Mouse (Mus musculus) heart, embryonic 10.5 days (tissue): ENCODE data around the gene Clasp1. TPM values are rescaled to one million over a fixed set of nuclear protein-coding genes. Genes with fewer than 3 reads are reported as not detected.

Experiments used
- DNase-seq: peaks from one replicate; pipeline ENCODE4 v3.0.0-alpha.2; 2017; ENCODE audit warnings: low spot score
- H3K27ac ChIP-seq: fragments of 300-500 bp; sonication (generic); 2 replicates; pipeline ENCODE4 v1.5.1; 2016; ENCODE audit warnings: mild to moderate bottlenecking
- H3K27me3 ChIP-seq: fragments of 300-500 bp; sonication (generic); 2 replicates; pipeline ENCODE4 v1.6.1; 2016; ENCODE audit warnings: mild to moderate bottlenecking; ENCODE audit not compliant: poor library complexity, insufficient read depth, severe bottlenecking
- H3K36me3 ChIP-seq: fragments of 300-500 bp; sonication (generic); 2 replicates; pipeline ENCODE4 v1.6.1; 2016; ENCODE audit warnings: mild to moderate bottlenecking, moderate library complexity
- H3K4me1 ChIP-seq: fragments of 300-500 bp; sonication (generic); 2 replicates; pipeline ENCODE4 v1.6.1; 2016; ENCODE audit warnings: mild to moderate bottlenecking
- H3K4me3 ChIP-seq: fragments of 300-500 bp; sonication (generic); 2 replicates; pipeline ENCODE4 v1.5.1; 2016; ENCODE audit warnings: mild to moderate bottlenecking, moderate library complexity
- H3K9me3 ChIP-seq: fragments of 300-500 bp; sonication (generic); 2 replicates; pipeline ENCODE4 v1.6.1; 2016; ENCODE audit warnings: mild to moderate bottlenecking, moderate library complexity
- WGBS: fragments of 180-500 bp; shearing (Covaris S2); methylation state at CpG from one replicate; pipeline ENCODE4 v1.1.7; 2016; 5-methylcytosine and 5-hydroxymethylcytosine counted together
- polyA plus RNA-seq: library from polyadenylated mRNA; unstranded; fragments of >200 nt; fragmentation: Nextera tagmentation; extraction: Ambion mirVana; gene quantifications from 2 replicates; pipeline ENCODE4 v1.2.1, GENCODE M21; 2016

Gene Clasp1
- polyA plus RNA-seq, 1 experiment from 2014 or later: 72.3 TPM

- 58% methylated on average over 3 of the region's 3 CpGs for WGBS
These were observed 56.1 kb downstream of the Clasp1 start for GRCm38 (mm10) chr1:118444988-118445387.

GRCm38 (mm10) chr1:118445441-118445840 lies 56.6 kb downstream of the Clasp1 start:
- H3K27me3 ChIP-seq: no peaks in the 10 kb centered on the region
- H3K4me3 ChIP-seq: no peak overlapping the region
- 0 out of 2 replicates have a peak overlapping the region, but pooled peaks have one; percentile 22 for H3K27ac ChIP-seq
- DNase-seq: no peak
- no peaks in the 10 kb centered on the region for H3K36me3 ChIP-seq
- H3K9me3 ChIP-seq: no peaks in the 10 kb centered on the region
- WGBS: 72% methylated on average over 6 of the region's 6 CpGs
- peaks cover 43% of the 10 kb centered on the region for H3K4me1 ChIP-seq

More at GRCm38 (mm10) chr1:118444988-118445387, 56.1 kb downstream of the Clasp1 start:
- H3K4me3 ChIP-seq: no peak overlapping the region
- H3K9me3 ChIP-seq: no peaks in the 10 kb centered on the region
- 0 out of 2 replicates have a peak overlapping the region, but pooled peaks have one; percentile 22 for H3K27ac ChIP-seq
- no peak for DNase-seq
- no peaks in the 10 kb centered on the region for H3K36me3 ChIP-seq
- no peaks in the 10 kb centered on the region for H3K27me3 ChIP-seq
- H3K4me1 ChIP-seq: peaks cover 43% of the 10 kb centered on the region

- 87% methylated on average over 3 of the region's 3 CpGs for WGBS
- Histone ChIP-seq H3K4me1 (peaks cover 43% of the 10 kb centered on the region), H3K9me3 (no peaks in the 10 kb centered on the region), H3K4me3 (no peak overlapping the region), H3K27me3 (no peaks in the 10 kb centered on the region), H3K36me3 (no peaks in the 10 kb centered on the region), H3K27ac (0 out of 2 replicates have a peak overlapping the region, but pooled peaks have one; percentile 22)
- DNase-seq: no peak
These were observed 57.1 kb downstream of the Clasp1 start for GRCm38 (mm10) chr1:118446006-118446405.

GRCm38 (mm10) chr1:118447131-118447530 lies 58.3 kb downstream of the Clasp1 start:
- H3K4me3 ChIP-seq: no peak overlapping the region
- peaks cover 43% of the 10 kb centered on the region for H3K4me1 ChIP-seq
- H3K9me3 ChIP-seq: no peaks in the 10 kb centered on the region
- H3K36me3 ChIP-seq: no peaks in the 10 kb centered on the region
- 93% methylated on average over 2 of the region's 2 CpGs for WGBS
- no peak for DNase-seq
- no peak overlapping the region for H3K27ac ChIP-seq
- no peaks in the 10 kb centered on the region for H3K27me3 ChIP-seq

GRCm38 (mm10) chr1:118448214-118448613 lies 59.4 kb downstream of the Clasp1 start:
- WGBS: 85% methylated on average over 1 of the region's 1 CpGs
- no peak for DNase-seq
- H3K4me1 ChIP-seq: peaks cover 41% of the 10 kb centered on the region

GRCm38 (mm10) chr1:118450891-118451450 lies 62.1 kb downstream of the Clasp1 start:
- Histone ChIP-seq H3K4me1 (peaks cover 21% of the 10 kb centered on the region), H3K36me3 (no peaks in the 10 kb centered on the region), H3K4me3 (no peak overlapping the region), H3K27ac (no peak overlapping the region), H3K9me3 (no peaks in the 10 kb centered on the region), H3K27me3 (no peaks in the 10 kb centered on the region)
- no peak for DNase-seq
- WGBS: 84% methylated on average over 3 of the region's 3 CpGs

More at GRCm38 (mm10) chr1:118448214-118448613, 59.4 kb downstream of the Clasp1 start:
- Histone ChIP-seq H3K4me3 (no peak overlapping the region), H3K27me3 (no peaks in the 10 kb centered on the region), H3K36me3 (no peaks in the 10 kb centered on the region), H3K9me3 (no peaks in the 10 kb centered on the region), H3K27ac (no peak overlapping the region)

- no peak for DNase-seq
- 87% methylated on average over 4 of the region's 4 CpGs for WGBS
These were observed 64.7 kb downstream of the Clasp1 start for GRCm38 (mm10) chr1:118453577-118453976.

GRCm38 (mm10) chr1:118454817-118455216 lies 66.0 kb downstream of the Clasp1 start:
- 87% methylated on average over 4 of the region's 4 CpGs for WGBS
- Histone ChIP-seq H3K9me3 (no peaks in the 10 kb centered on the region), H3K4me1 (peaks cover 32% of the 10 kb centered on the region), H3K27me3 (no peaks in the 10 kb centered on the region), H3K36me3 (no peaks in the 10 kb centered on the region), H3K4me3 (no peak overlapping the region), H3K27ac (no peak overlapping the region)
- no peak for DNase-seq

More at GRCm38 (mm10) chr1:118453577-118453976, 64.7 kb downstream of the Clasp1 start:
- Histone ChIP-seq H3K4me1 (peaks cover 32% of the 10 kb centered on the region), H3K27me3 (no peaks in the 10 kb centered on the region), H3K27ac (no peak overlapping the region), H3K36me3 (no peaks in the 10 kb centered on the region), H3K9me3 (no peaks in the 10 kb centered on the region), H3K4me3 (no peak overlapping the region)

- WGBS: 26% methylated on average over 11 of the region's 11 CpGs
- H3K36me3 ChIP-seq: peaks cover 15% of the 10 kb centered on the region
- H3K9me3 ChIP-seq: no peaks in the 10 kb centered on the region
- peak overlapping the region; percentile 64 for H3K27ac ChIP-seq
- H3K4me3 ChIP-seq: peak overlapping the region; percentile 38
- DNase-seq: no peak
- no peaks in the 10 kb centered on the region for H3K27me3 ChIP-seq
- peaks cover 35% of the 10 kb centered on the region for H3K4me1 ChIP-seq
These were observed 68.5 kb downstream of the Clasp1 start for GRCm38 (mm10) chr1:118457256-118457882.

- Histone ChIP-seq H3K36me3 (peaks cover 20% of the 10 kb centered on the region), H3K4me1 (peaks cover 35% of the 10 kb centered on the region), H3K4me3 (peak overlapping the region; percentile 38), H3K9me3 (no peaks in the 10 kb centered on the region), H3K27me3 (no peaks in the 10 kb centered on the region), H3K27ac (peak overlapping the region; percentile 64; the same call in 1 of the 2 replicates)
- 50% methylated on average over 1 of the region's 1 CpGs for WGBS
- no peak for DNase-seq
These were observed 69.0 kb downstream of the Clasp1 start for GRCm38 (mm10) chr1:118457883-118458259.

- Histone ChIP-seq H3K9me3 (no peaks in the 10 kb centered on the region), H3K4me1 (peaks cover 35% of the 10 kb centered on the region), H3K27ac (no peak overlapping the region), H3K36me3 (peaks cover 23% of the 10 kb centered on the region), H3K27me3 (no peaks in the 10 kb centered on the region), H3K4me3 (0 out of 2 replicates have a peak overlapping the region, but pooled peaks have one; percentile 38)
- DNase-seq: no peak
- 55% methylated on average over 3 of the region's 3 CpGs for WGBS
These were observed 69.4 kb downstream of the Clasp1 start for GRCm38 (mm10) chr1:118458279-118458678.

GRCm38 (mm10) chr1:118458963-118459920 lies 70.4 kb downstream of the Clasp1 start:
- peaks cover 35% of the 10 kb centered on the region for H3K4me1 ChIP-seq
- peak; percentile 96 for DNase-seq
- peak overlapping the region; percentile 69 for H3K4me3 ChIP-seq
- no peaks in the 10 kb centered on the region for H3K27me3 ChIP-seq
- H3K9me3 ChIP-seq: no peaks in the 10 kb centered on the region
- H3K27ac ChIP-seq: peak overlapping the region; percentile 96
- WGBS: under 1% methylated on average over 53 of the region's 53 CpGs
- H3K36me3 ChIP-seq: peaks cover 32% of the 10 kb centered on the region
